In the genomic region with DNA sequence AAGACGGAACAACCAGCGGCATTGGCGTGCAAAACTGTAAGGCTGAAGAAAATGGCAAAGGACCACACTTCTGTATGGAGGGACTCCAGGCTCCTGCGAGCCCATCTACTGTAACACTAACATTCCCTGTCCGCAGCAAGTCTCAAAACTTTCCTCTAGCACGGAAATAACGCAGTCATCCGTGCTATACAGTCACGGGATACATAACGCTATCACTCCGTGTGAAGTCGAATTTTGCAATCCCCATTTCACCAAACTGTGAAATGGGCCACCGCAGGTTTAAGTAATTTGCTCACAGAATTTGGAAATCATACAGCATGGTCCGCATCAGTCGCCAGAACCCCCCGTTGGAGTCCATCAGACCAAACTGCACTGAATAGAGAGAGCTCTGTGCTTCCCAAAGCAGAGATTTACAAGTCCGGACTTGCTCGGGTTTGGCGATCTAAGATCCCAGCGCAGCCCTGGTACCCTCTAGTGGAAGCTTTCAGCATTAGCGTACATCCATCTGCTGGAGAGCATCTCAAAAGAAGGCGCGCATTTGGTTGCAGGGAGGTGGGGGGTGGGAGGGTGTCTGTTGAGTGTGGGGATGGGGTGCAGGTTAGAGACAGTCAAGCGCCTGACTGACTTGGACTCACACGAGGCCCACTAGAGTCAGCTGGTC, we compare ENCODE assay signal across 1 mouse cellular context.
TF ChIP-seq lines count a peak whose summit lies in the region.

No protein-coding gene starts in this region.

TF ChIP-seq in myocyte, 11 proteins besides CTCF, POLR2A, EP300 and RAD21:
- TF ChIP-seq POLR2AphosphoS2 (IDR thresholded peaks at IDR 0.05; ENCODE audit: insufficient read length, low read depth) (peak; percentile 31), SRF (IDR thresholded peaks at IDR 0.05; ENCODE audit: control insufficient read depth, insufficient read length, low read depth) (no peak), E2F4 (IDR thresholded peaks at IDR 0.05; ENCODE audit: insufficient read depth) (no peak), TCF3 (IDR thresholded peaks at IDR 0.05; ENCODE audit: insufficient read length, low read depth) (no peak), TCF12 (IDR thresholded peaks at IDR 0.05; ENCODE audit: insufficient read depth, poor library complexity, severe bottlenecking) (no peak), MYOD1 (IDR thresholded peaks at IDR 0.05; ENCODE audit: control insufficient read depth in 1 of 3, insufficient read length in 2 of 3, low read depth in 2 of 3) (no peak), MAX (IDR thresholded peaks at IDR 0.05; ENCODE audit: low read depth) (no peak), REST (IDR thresholded peaks at IDR 0.05; ENCODE audit: insufficient read depth, insufficient read length) (no peak), USF1 (IDR thresholded peaks at IDR 0.05; ENCODE audit: low read depth) (no peak), MYOG (IDR thresholded peaks at IDR 0.05; ENCODE audit: control insufficient read depth in 1 of 3, insufficient read depth in 1 of 3, insufficient read length in 2 of 3, low read depth in 2 of 3) (no peak), CEBPB (IDR thresholded peaks at IDR 0.05; ENCODE audit: insufficient read depth, poor library complexity, severe bottlenecking) (0 out of 2 replicates have a peak, but pooled peaks have one; percentile 2)
